Mouse (Mus musculus): ENCODE results near the gene Ryr2. TPM values are rescaled to one million over a fixed set of nuclear protein-coding genes. Genes with fewer than 3 reads are reported as not detected.

Gene Ryr2
- polyA plus RNA-seq, 1 experiment from 2014 or later: 0.43 TPM

GRCm38 (mm10) chr13:12129121-12129520, 22.4 kb upstream of the Ryr2 start:
- Histone ChIP-seq H3K4me2 (ENCODE audit: low read depth, low read length) (no peak overlapping the region), H3K9ac (ENCODE audit: low read depth, low read length) (no peak overlapping the region), H3K4me3 (ENCODE audit: low read depth, low read length) (no peak overlapping the region), H3K9me3 (ENCODE audit: control insufficient read depth, low read length) (no peaks in the 10 kb centered on the region), H3K4me1 (ENCODE audit: control insufficient read depth, insufficient read depth, low read length) (no peaks in the 10 kb centered on the region), H3K27me3 (replicated peaks; ENCODE audit: control insufficient read depth, insufficient read depth, low read length) (no peaks in the 10 kb centered on the region), H3K36me3 (ENCODE audit: control insufficient read depth, insufficient read depth, low read length) (no peaks in the 10 kb centered on the region), H3K27ac (replicated peaks; ENCODE audit: low read depth, low read length) (no peak overlapping the region)
- 92% methylated on average over 1 of the region's 1 CpGs for WGBS
- no peak for DNase-seq (ENCODE audit: low spot score)
- no peak for ATAC-seq (ENCODE audit: low read depth)

GRCm38 (mm10) chr13:12126099-12126498, 19.4 kb upstream of the Ryr2 start:
- Histone ChIP-seq H3K27me3 (replicated peaks; ENCODE audit: control insufficient read depth, insufficient read depth, low read length) (no peaks in the 10 kb centered on the region), H3K4me3 (ENCODE audit: low read depth, low read length) (no peak overlapping the region), H3K9ac (ENCODE audit: low read depth, low read length) (no peak overlapping the region), H3K36me3 (ENCODE audit: control insufficient read depth, insufficient read depth, low read length) (no peaks in the 10 kb centered on the region), H3K9me3 (ENCODE audit: control insufficient read depth, low read length) (no peaks in the 10 kb centered on the region), H3K4me1 (ENCODE audit: control insufficient read depth, insufficient read depth, low read length) (no peaks in the 10 kb centered on the region), H3K27ac (replicated peaks; ENCODE audit: low read depth, low read length) (no peak overlapping the region), H3K4me2 (ENCODE audit: low read depth, low read length) (no peak overlapping the region)
- DNase-seq (ENCODE audit: low spot score) (no peak), ATAC-seq (ENCODE audit: low read depth) (no peak)

- DNase-seq (ENCODE audit: low spot score) (no peak), ATAC-seq (ENCODE audit: low read depth) (no peak)
- Histone ChIP-seq H3K27ac (replicated peaks; ENCODE audit: low read depth, low read length) (no peak overlapping the region), H3K27me3 (replicated peaks; ENCODE audit: control insufficient read depth, insufficient read depth, low read length) (no peaks in the 10 kb centered on the region), H3K4me3 (ENCODE audit: low read depth, low read length) (no peak overlapping the region), H3K9ac (ENCODE audit: low read depth, low read length) (no peak overlapping the region), H3K36me3 (ENCODE audit: control insufficient read depth, insufficient read depth, low read length) (no peaks in the 10 kb centered on the region), H3K9me3 (ENCODE audit: control insufficient read depth, low read length) (no peaks in the 10 kb centered on the region), H3K4me2 (ENCODE audit: low read depth, low read length) (no peak overlapping the region), H3K4me1 (ENCODE audit: control insufficient read depth, insufficient read depth, low read length) (no peaks in the 10 kb centered on the region)
- WGBS: 75% methylated on average over 7 of the region's 7 CpGs
These were observed 18.3 kb upstream of the Ryr2 start for GRCm38 (mm10) chr13:12124940-12125540.

- Histone ChIP-seq H3K4me1 (ENCODE audit: control insufficient read depth, insufficient read depth, low read length) (no peaks in the 10 kb centered on the region), H3K4me2 (ENCODE audit: low read depth, low read length) (no peak overlapping the region), H3K4me3 (ENCODE audit: low read depth, low read length) (no peak overlapping the region), H3K36me3 (ENCODE audit: control insufficient read depth, insufficient read depth, low read length) (no peaks in the 10 kb centered on the region), H3K27me3 (replicated peaks; ENCODE audit: control insufficient read depth, insufficient read depth, low read length) (no peaks in the 10 kb centered on the region), H3K9ac (ENCODE audit: low read depth, low read length) (no peak overlapping the region), H3K27ac (replicated peaks; ENCODE audit: low read depth, low read length) (no peak overlapping the region), H3K9me3 (ENCODE audit: control insufficient read depth, low read length) (no peaks in the 10 kb centered on the region)
- no peak for ATAC-seq (ENCODE audit: low read depth)
- DNase-seq (ENCODE audit: low spot score): no peak
- 86% methylated on average over 8 of the region's 8 CpGs for WGBS
These were observed 8.8 kb upstream of the Ryr2 start for GRCm38 (mm10) chr13:12115551-12115950.

- H3K4me1 ChIP-seq (ENCODE audit: control insufficient read depth, insufficient read depth, low read length): no peaks in the 10 kb centered on the region
- H3K36me3 ChIP-seq (ENCODE audit: control insufficient read depth, insufficient read depth, low read length): no peaks in the 10 kb centered on the region
- ATAC-seq (ENCODE audit: low read depth): no peak
- H3K9me3 ChIP-seq (ENCODE audit: control insufficient read depth, low read length): no peaks in the 10 kb centered on the region
- H3K9ac ChIP-seq (ENCODE audit: low read depth, low read length): no peak overlapping the region
- DNase-seq (ENCODE audit: low spot score): no peak
- H3K4me3 ChIP-seq (ENCODE audit: low read depth, low read length): no peak overlapping the region
- WGBS: 73% methylated on average over 1 of the region's 1 CpGs
- H3K4me2 ChIP-seq (ENCODE audit: low read depth, low read length): no peak overlapping the region
- no peaks in the 10 kb centered on the region for H3K27me3 ChIP-seq (replicated peaks; ENCODE audit: control insufficient read depth, insufficient read depth, low read length)
- no peak overlapping the region for H3K27ac ChIP-seq (replicated peaks; ENCODE audit: low read depth, low read length)
These were observed 8.1 kb upstream of the Ryr2 start for GRCm38 (mm10) chr13:12114816-12115215.

GRCm38 (mm10) chr13:12108955-12109354, 2.2 kb upstream of the Ryr2 start:
- no peaks in the 10 kb centered on the region for H3K36me3 ChIP-seq (ENCODE audit: control insufficient read depth, insufficient read depth, low read length)
- ATAC-seq (ENCODE audit: low read depth) (no peak), DNase-seq (ENCODE audit: low spot score) (no peak)
- peaks cover 36% of the 10 kb centered on the region for H3K27me3 ChIP-seq (replicated peaks; ENCODE audit: control insufficient read depth, insufficient read depth, low read length)
- H3K4me2 ChIP-seq (ENCODE audit: low read depth, low read length): no peak overlapping the region
- WGBS: 93% methylated on average over 1 of the region's 1 CpGs
- no peak overlapping the region for H3K4me3 ChIP-seq (ENCODE audit: low read depth, low read length)
- H3K27ac ChIP-seq (replicated peaks; ENCODE audit: low read depth, low read length): no peak overlapping the region
- no peaks in the 10 kb centered on the region for H3K9me3 ChIP-seq (ENCODE audit: control insufficient read depth, low read length)
- H3K9ac ChIP-seq (ENCODE audit: low read depth, low read length): no peak overlapping the region
- 0 out of 2 replicates have a peak, but pooled peaks cover 3% of the 10 kb centered on the region for H3K4me1 ChIP-seq (ENCODE audit: control insufficient read depth, insufficient read depth, low read length)

- Histone ChIP-seq H3K27me3 (replicated peaks; ENCODE audit: control insufficient read depth, insufficient read depth, low read length) (peaks cover 45% of the 10 kb centered on the region), H3K9me3 (ENCODE audit: control insufficient read depth, low read length) (no peaks in the 10 kb centered on the region), H3K36me3 (ENCODE audit: control insufficient read depth, insufficient read depth, low read length) (no peaks in the 10 kb centered on the region), H3K4me3 (ENCODE audit: low read depth, low read length) (peak overlapping the region; percentile 69), H3K27ac (replicated peaks; ENCODE audit: low read depth, low read length) (no peak overlapping the region), H3K4me1 (ENCODE audit: control insufficient read depth, insufficient read depth, low read length) (0 out of 2 replicates have a peak, but pooled peaks cover 3% of the 10 kb centered on the region), H3K4me2 (ENCODE audit: low read depth, low read length) (peak overlapping the region; percentile 96), H3K9ac (ENCODE audit: low read depth, low read length) (peak overlapping the region; percentile 69)
- DNase-seq (ENCODE audit: low spot score) (peak; percentile 22), ATAC-seq (ENCODE audit: low read depth) (peak; percentile 77)
- under 1% methylated on average over 34 of the region's 67 CpGs for WGBS
These were observed 716 bp downstream of the Ryr2 start for GRCm38 (mm10) chr13:12105830-12106628.

- 4% methylated on average over 16 of the region's 17 CpGs for WGBS
- H3K4me2 ChIP-seq (ENCODE audit: low read depth, low read length): peak overlapping the region; percentile 96
- H3K27ac ChIP-seq (replicated peaks; ENCODE audit: low read depth, low read length): no peak overlapping the region
- ATAC-seq (ENCODE audit: low read depth) (no peak), DNase-seq (ENCODE audit: low spot score) (peak; percentile 15)
- no peaks in the 10 kb centered on the region for H3K9me3 ChIP-seq (ENCODE audit: control insufficient read depth, low read length)
- peak overlapping the region; percentile 69 for H3K9ac ChIP-seq (ENCODE audit: low read depth, low read length)
- H3K4me3 ChIP-seq (ENCODE audit: low read depth, low read length): peak overlapping the region; percentile 69
- no peaks in the 10 kb centered on the region for H3K36me3 ChIP-seq (ENCODE audit: control insufficient read depth, insufficient read depth, low read length)
- 0 out of 2 replicates have a peak, but pooled peaks cover 3% of the 10 kb centered on the region for H3K4me1 ChIP-seq (ENCODE audit: control insufficient read depth, insufficient read depth, low read length)
- H3K27me3 ChIP-seq (replicated peaks; ENCODE audit: control insufficient read depth, insufficient read depth, low read length): peaks cover 45% of the 10 kb centered on the region
These were observed 1.4 kb downstream of the Ryr2 start for GRCm38 (mm10) chr13:12105231-12105829.

All from embryonic facial prominence, embryonic 14.5 days (tissue).